Mouse (Mus musculus) erythroblast, adult 5-6 weeks (primary cell): Measurements from ENCODE around the gene Map2k4. TPM values are rescaled to one million over a fixed set of nuclear protein-coding genes. Genes with fewer than 3 reads are reported as not detected.
A peak's percentile ranks its signal among the peaks of the same experiment; 100 is the strongest.

Source experiments
- ATAC-seq: replicated peaks from 2 replicates; pipeline ENCODE4 v1.8.0; 2016; ENCODE audit warnings: moderate number of reproducible peaks, mild to moderate bottlenecking, moderate TSS enrichment, inconsistent platforms; ENCODE audit not compliant: poor library complexity, low FRiP score, severe bottlenecking
- total RNA-seq, 2 experiments: library from RNA; stranded (forward) in 1 of 2; stranded (reverse) in 1 of 2; fragments of 150-400 nt in 1 of 2; fragments of 200-764, 138-1000 nt in 1 of 2; gene quantifications; 2 replicates each; pipeline versions ENCODE4 v1.2.3 to v1.2.4; 2015 to 2017; ENCODE audit warnings: low replicate concordance in 2 of 2

Map2k4 gene
- total RNA-seq, 2 experiments from 2014 or later: 17.2 to 19.4 TPM

DNA sequence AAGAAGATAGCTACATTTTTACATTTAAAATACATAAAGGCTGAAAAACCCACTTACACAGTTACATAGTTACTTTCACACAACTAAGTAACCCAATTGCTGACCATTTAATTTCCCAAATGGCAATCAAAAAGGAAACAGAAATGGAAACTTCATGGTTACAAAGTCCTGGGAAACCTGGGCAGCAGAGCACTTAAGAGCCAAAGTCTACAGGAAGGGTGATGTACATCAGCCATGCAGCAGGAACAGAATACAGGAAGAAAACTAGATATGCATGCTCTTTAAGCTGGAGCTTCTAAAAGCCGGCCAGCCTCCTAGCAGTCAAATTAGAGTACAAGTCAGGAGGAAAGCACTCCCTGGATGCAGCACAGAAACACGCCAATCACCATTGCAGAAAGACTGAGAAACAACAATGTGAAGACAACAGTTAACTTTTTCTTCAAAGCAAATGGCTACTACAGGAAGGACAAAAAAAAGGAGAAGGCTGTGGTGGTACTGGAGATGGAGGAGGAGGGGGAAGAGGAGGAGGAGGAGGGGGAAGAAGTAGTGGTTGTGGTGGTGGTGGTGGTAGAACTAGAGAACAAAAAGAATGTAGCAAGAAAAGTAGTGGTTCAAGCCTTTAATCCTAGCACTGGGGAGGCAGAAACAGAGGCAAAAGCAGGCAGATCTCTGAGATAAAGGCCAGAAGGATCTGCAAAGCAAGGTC, 11.0 kb downstream of the Map2k4 start:
- no peak for ATAC-seq

DNA sequence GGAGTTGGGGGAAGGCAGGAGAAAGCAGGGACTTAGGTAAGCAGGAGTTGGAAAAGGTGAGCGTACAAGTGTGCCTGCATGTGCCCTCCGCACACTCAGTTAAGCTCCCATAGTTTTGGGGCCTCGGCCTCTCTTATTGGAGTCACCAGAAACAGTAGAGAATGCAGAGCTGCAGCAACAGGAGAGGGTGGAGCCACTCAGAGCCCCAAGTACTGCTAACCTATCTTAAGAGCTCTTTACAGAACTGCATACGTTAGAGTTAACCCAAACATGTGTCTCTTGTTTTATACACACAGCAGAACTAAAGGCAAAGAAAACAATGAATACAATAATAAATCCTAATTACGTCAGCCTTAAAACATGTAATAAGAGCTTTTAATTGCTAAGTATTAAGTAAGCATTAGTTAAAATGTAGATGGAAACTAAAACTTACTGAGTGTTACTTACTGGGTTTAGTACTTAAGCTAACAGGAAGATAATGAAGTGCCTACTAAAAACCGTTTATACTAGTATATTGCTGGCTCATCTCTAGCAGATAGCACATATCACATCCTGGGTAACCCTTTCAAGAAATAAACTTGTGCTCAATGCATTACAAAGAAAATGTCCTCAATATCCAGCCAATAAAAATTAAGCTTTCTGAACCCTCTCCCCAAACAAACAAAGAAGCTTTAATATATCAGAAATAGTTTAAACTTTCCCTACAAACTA, 14.0 kb downstream of the Map2k4 start:
- ATAC-seq: peak; percentile 66

- peak; percentile 27; the same call in 1 of the 2 replicates for ATAC-seq
Measured at GRCm38 (mm10) chr11:65773535-65773934, 14.6 kb downstream of the Map2k4 start.

GRCm38 (mm10) chr11:65771546-65771945, 16.6 kb downstream of the Map2k4 start:
- ATAC-seq: no peak

DNA sequence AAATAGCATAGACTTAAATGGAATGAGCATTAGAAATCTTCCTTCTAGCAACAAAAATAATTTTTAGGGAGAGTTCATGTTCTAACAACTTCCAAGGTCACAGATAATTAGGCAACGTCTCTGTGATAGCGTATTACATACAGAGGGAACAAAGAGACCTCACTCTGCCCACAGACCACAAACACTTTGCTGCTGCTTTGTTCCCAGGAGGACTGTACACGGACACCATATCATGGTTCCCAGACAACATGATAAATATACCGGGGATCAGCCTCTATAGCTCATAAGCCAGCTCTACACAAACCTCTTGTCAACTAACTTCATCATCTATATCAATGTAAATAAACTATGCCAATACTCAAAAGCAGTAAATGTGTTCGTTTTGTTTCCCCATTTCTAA, 18.1 kb downstream of the Map2k4 start:
- no peak for ATAC-seq

- ATAC-seq: no peak
Measured at GRCm38 (mm10) chr11:65768445-65768844, 19.7 kb downstream of the Map2k4 start.

DNA sequence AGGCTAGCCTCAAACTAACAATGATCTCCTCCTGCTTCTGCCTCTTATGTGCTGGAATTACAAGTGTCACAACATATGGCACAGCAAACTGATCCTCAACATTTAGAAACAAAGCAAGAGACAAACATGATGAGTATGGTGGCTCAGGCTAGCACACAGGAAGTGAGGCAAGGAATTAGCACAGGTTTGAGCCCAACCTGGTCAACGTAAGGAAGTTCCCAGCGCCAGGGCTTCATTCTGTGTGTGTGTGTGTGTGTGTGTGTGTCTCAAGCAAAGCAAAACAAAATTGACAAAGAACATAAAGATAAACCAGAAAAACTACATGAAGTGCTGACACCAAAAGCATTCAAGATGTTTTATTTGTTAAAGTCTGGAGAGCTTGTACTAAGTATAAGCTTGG, 27.2 kb downstream of the Map2k4 start:
- ATAC-seq: no peak

DNA sequence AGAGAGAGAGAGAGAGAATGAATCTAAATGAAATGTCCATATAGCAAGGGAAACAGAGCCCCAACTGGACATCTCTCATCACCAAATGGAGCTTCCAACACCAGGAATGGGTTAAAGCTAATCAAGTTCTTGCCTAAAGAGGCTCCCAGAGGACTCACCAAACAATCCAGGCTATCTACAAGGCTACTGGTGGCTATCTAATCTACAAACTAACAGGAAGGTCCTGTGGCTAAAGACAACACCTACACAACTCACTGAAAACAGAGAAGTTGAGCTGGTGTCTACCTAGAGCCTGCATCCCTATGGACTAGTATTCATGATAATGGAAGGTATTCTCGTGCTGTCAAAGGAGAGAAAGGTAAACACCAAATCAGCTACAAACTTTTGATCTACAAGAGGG, 28.7 kb downstream of the Map2k4 start:
- no peak for ATAC-seq

DNA sequence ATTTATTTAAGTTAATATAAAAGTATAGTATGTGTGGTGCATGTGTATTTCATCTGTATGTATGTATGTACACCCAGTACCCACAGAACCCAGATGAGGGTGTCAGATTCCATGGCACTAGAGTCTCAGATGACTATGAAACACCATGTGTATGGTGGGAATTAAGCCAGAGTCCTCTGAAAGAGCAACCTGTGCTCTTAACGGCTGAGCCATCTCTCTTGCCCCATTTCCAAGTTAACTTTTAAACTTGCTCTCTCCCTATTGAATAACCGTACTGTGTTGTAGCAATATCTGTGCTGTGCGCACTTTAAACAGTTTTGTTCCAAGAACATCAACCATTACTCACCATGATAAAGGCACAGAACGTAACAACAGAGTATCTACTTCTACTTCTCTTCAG, 33.9 kb downstream of the Map2k4 start:
- no peak for ATAC-seq

DNA sequence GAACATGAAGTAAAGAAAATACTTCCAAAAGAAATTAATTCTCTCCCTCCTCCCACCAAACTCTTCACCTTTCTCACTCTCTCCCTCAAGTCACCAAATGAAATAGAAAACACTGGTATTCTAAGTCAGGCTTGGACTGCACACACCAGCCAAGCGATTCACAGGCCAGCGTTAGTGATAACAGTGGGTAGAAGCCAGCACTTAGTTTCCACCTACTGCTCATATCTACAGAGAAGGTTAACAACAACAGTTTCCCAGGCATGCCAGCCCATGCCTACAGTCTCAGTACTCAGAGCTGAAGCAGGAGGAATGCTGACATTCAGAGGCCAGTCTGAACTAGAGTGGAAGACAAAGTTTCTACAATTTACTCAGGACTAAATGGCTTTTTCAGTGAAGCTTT, 34.5 kb downstream of the Map2k4 start:
- peak; percentile 77 for ATAC-seq

DNA sequence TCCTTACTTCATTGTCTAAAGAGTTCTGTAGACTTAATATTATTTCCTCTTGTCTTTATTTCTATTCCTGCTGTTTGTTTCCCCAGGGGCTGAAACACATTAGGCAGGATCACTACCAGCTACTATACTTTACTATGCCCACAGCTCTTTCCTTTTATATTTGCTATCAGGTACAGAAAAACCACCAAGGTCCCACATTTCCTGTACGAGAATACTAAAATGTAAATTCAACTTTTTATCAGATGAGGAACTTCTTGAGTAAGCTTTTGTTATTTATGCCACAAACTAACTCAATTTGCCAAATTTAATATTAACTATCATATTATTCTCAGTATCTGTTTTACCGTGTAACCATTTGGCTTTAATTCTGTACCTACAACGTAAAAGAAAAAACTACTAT, 37.6 kb downstream of the Map2k4 start:
- ATAC-seq: no peak

- ATAC-seq: no peak
Measured at GRCm38 (mm10) chr11:65747433-65747832, 40.7 kb downstream of the Map2k4 start.

- ATAC-seq: no peak
Measured at GRCm38 (mm10) chr11:65745707-65746333, 42.3 kb downstream of the Map2k4 start.

DNA sequence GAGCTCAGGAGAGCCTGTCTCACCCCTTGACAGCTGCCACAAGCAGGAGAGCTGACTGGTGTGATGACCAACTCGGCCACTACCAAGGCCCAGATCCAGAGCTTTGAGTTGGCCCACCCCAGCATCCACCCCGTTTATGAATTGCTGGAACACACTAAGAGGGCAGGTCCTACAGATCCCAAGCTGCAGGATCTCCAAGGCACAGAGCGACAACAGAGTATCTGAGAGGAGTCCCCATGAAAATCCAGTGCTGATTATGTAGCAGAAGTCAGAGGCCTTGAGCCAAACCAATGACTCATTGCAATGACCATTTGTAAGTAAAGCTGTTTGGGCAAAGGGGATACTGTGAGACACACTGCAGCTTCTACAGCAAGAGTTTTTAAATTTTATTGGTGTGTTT, 44.2 kb downstream of the Map2k4 start:
- no peak for ATAC-seq

DNA sequence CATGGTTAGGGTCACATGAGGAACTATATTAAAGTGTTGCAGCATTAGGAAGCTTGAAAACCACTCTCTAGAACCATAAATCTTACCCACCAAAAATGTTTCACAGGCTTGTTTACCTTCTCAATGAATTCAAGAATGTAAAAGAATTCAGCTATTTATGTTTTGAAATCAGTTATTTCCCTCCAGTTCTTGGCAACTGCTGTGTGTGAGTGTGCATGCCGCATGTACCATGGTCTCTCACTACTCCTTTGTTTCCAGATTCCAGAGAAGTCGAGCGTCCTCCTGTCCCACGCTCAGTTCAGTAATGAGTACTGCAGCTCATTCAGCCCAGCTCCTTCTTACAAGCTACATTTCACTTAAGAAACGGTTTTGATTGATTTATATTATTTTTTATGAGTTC, 47.3 kb downstream of the Map2k4 start:
- ATAC-seq: no peak

DNA sequence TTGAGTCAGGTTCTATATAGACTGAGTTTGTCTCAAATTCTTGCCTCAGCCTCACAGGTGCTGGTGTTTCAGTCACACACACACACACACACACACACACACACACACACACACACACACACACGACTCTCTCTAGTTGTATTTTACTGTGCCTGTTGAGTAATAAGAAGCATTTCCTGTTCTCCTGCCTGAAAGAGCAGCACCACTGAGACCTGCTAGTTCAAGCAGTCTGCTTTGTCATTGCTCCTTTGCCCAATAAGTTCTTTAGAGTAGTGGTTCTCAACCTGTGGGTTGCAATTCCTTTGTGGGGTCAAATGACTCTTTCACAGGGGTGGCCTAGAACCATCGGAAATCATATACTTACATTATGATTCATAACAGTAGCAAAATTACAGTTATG, 47.7 kb downstream of the Map2k4 start:
- no peak for ATAC-seq

DNA sequence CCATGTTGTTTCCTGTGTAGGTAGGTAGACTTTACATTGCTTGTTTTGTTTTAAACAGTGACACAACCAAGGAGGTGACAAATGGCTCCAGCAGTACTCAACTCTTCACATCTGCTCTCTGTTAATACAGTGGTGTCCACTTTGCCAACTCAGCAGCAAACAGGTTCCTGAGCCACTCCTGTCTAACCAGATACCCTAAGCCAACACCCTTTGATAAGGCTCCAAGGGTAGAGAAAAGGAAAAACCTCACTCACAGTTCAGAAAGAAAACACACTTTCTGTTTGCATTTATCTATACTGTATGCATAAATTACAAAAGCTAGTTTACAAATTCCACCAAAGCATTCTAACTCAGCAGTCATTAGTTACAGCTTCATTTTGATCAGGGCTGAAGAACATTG, 48.2 kb downstream of the Map2k4 start:
- ATAC-seq: peak; percentile 88

GRCm38 (mm10) chr11:65734656-65735055, 53.4 kb downstream of the Map2k4 start:
- no peak for ATAC-seq

DNA sequence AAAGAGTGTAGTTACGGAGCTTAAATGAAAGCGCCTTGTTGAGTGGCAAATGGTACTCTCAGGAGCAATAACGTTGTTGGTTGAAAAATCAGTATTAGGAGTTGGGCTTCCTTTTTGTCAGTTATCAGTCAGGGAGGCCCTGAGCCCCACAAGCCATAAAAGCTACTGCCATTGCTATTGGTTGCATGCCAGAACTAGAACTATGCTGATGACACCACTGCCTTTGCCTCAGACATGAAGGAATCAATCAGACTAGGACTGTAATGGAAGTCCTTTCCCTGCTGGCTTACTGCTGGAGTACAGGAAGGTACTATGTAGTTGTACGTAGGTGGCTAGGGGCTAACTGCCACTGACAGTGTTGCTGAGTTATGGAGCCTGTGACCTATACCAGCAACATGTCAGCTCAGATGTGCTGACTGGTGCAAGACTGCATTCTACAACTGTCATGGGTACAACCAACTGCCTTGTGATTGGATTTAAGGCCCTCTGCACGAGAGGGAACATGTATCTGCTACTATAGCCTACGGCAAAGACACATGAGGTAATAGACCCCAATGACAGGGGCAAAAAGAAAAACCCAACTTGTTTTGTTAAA, 58.4 kb downstream of the Map2k4 start:
- no peak for ATAC-seq

GRCm38 (mm10) chr11:65728906-65729305, 59.2 kb downstream of the Map2k4 start:
- no peak for ATAC-seq

DNA sequence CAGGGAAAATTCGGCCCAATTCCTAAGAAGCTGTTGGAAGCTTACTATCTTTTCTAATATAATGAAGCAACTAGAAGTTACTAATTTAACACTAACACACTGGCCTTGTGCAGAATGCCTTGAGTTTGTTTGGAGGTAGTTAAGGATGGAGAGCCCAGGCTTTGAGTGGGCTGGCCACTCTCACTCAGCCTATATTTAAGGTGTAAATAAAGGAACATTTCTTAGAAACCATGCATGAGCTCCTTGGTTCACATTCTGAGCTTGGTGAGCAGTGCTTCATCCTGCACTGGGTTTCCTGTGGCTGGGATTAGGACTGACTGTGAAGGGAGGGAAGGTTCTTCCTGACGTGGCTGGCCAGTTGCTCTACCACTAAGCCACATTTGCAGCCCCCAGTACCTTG, 64.4 kb downstream of the Map2k4 start:
- no peak for ATAC-seq
